8 mouse cellular contexts compared by ENCODE assay signal in the genomic region with DNA sequence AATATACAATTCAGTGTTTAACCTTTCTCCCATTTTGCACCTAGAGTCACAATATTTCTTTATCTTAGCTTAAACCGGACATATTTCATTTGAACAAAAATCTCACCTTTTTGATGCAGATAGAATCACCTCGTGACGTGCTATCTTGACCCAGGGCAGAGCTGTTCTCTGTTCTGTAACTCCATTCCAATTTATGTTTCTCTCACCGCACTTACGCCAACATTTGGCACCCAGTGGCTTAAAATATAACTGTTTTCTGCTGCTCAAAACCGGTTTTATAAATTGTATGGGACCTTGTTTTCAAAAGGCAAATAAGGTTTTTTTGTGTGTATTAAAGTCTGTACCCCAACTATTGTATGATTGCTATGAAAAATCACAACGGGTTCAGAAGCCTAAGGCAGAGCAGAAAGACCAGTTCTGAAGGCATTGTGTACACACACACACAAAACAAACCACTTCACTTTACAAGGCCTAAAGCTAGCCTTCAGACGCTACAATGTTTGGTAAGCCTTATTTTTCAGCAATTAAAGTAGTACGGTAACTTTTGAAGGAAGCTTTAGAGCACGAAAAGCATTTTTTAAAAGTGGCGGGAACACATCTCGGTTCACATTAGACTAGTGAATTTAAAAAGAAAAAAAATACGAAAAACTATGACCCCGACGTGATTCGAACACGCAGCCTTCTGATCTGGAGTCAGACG. TPM values are rescaled to one million over a fixed set of nuclear protein-coding genes. Genes with fewer than 3 reads are reported as not detected.
DNase-seq lines count a peak whose midpoint lies in the region; ATAC-seq and TF ChIP-seq lines count a peak whose summit lies in the region.

A gene (minus strand): TSS at position 555 of the 700 bp plus-strand sequence.

- H3K4me1 ChIP-seq in lung, adult 2 months (ENCODE audit: control insufficient read depth, insufficient read depth, low read length), result no peaks in the 10 kb centered on the region; the same call in 1 of the 2 replicates
- H3K4me1 ChIP-seq in bone marrow, adult 2 months (ENCODE audit: control insufficient read depth, insufficient read depth, low read length), result peaks cover 3% of the 10 kb centered on the region
- no peaks in the 10 kb centered on the region; the same call in 1 of the 2 replicates for H3K4me1 ChIP-seq in intestine, postnatal 0 days (replicated peaks; ENCODE audit: control insufficient read depth, insufficient read depth, low read length)
- H3K4me1 ChIP-seq in midbrain, embryonic 11.5 days (ENCODE audit: control insufficient read depth, insufficient read depth, low read length), result peaks cover 12% of the 10 kb centered on the region

- no peak for DNase-seq in lung, adult 2 months
- no peak for DNase-seq in lung, postnatal 25 days (ENCODE audit: low spot score)
- DNase-seq in gastrocnemius, postnatal 36 days, result no peak
- DNase-seq in midbrain, embryonic 11.5 days (ENCODE audit: low spot score, missing footprints), result peak; percentile 93
- DNase-seq in cerebellum, adult 11-12 months, result no peak
- DNase-seq in spleen, postnatal 36 days (ENCODE audit: low spot score in 2 of 2), result no peak

- peak within 1 kb of the TSS; percentile 94 for H3K27ac ChIP-seq in bone marrow, adult 2 months (ENCODE audit: control insufficient read depth, insufficient read depth, low read depth, low read length, poor library complexity)
- H3K27ac ChIP-seq in intestine, postnatal 0 days (ENCODE audit: low read depth, low read length), result peak within 1 kb of the TSS; percentile 98
- peak within 1 kb of the TSS; percentile 93 for H3K27ac ChIP-seq in midbrain, embryonic 11.5 days (ENCODE audit: low read depth, low read length)

- intact Hi-C loops in gastrocnemius, postnatal 36 days (cut with DNase I), result no loop called here

- H3K36me3 ChIP-seq in intestine, postnatal 0 days (ENCODE audit: control insufficient read depth, insufficient read depth), result no peaks in the 10 kb centered on the region
- no peaks in the 10 kb centered on the region for H3K36me3 ChIP-seq in midbrain, embryonic 11.5 days (ENCODE audit: control insufficient read depth, insufficient read depth, low read length)

- H3K4me2 ChIP-seq in intestine, postnatal 0 days (replicated peaks; ENCODE audit: low read depth), result peak within 1 kb of the TSS; percentile 67
- peak within 1 kb of the TSS; percentile 51 for H3K4me2 ChIP-seq in midbrain, embryonic 11.5 days

- 13% methylated on average over 18 of the region's 18 CpGs for WGBS in lung, adult 2 months
- 20% methylated on average over 18 of the region's 18 CpGs for WGBS in bone marrow, adult 2 months
- 4% methylated on average over 18 of the region's 18 CpGs for WGBS in intestine, postnatal 0 days
- WGBS in midbrain, embryonic 11.5 days, result 13% methylated on average over 18 of the region's 18 CpGs

- TF ChIP-seq POLR2A in lung, adult 2 months (IDR thresholded peaks at IDR 0.05; ENCODE audit: borderline replicate concordance, extremely low read depth, low read depth, low read length), result no peak
- no peak for TF ChIP-seq POLR2A in bone marrow, adult 2 months (IDR thresholded peaks at IDR 0.05; ENCODE audit: borderline replicate concordance, control insufficient read depth, low read depth, low read length)

- H3K9ac ChIP-seq in intestine, postnatal 0 days (ENCODE audit: low read depth, low read length), result peak within 1 kb of the TSS; percentile 70
- H3K9ac ChIP-seq in midbrain, embryonic 11.5 days (ENCODE audit: low read length), result peak within 1 kb of the TSS; percentile 67

- peak; percentile 3; the same call in 1 of the 2 replicates for ATAC-seq in intestine, postnatal 0 days
- ATAC-seq in midbrain, embryonic 11.5 days (ENCODE audit: low FRiP score), result 0 out of 2 replicates have a peak, but pooled peaks have one; percentile 0

- no peak for TF ChIP-seq CTCF in lung, adult 2 months (IDR thresholded peaks at IDR 0.05; ENCODE audit: insufficient read depth, low read length)
- no peak for TF ChIP-seq CTCF in bone marrow, adult 2 months (IDR thresholded peaks at IDR 0.05; ENCODE audit: control insufficient read depth, insufficient read depth, low read length)
- TF ChIP-seq CTCF in intestine, postnatal 0 days (IDR thresholded peaks at IDR 0.05; ENCODE audit: low read depth), result no peak

- no peaks in the 10 kb centered on the region for H3K9me3 ChIP-seq in intestine, postnatal 0 days (ENCODE audit: control insufficient read depth)
- H3K9me3 ChIP-seq in midbrain, embryonic 11.5 days (ENCODE audit: control insufficient read depth, low read length), result no peaks in the 10 kb centered on the region

- H3K4me3 ChIP-seq in lung, adult 2 months (replicated peaks; ENCODE audit: extremely low read depth, low read depth, low read length), result peak within 1 kb of the TSS; percentile 84
- H3K4me3 ChIP-seq in bone marrow, adult 2 months (replicated peaks; ENCODE audit: control insufficient read depth, low read depth, low read length), result peak within 1 kb of the TSS; percentile 63
- H3K4me3 ChIP-seq in intestine, postnatal 0 days (ENCODE audit: low read depth, low read length), result peak within 1 kb of the TSS; percentile 47
- H3K4me3 ChIP-seq in midbrain, embryonic 11.5 days (ENCODE audit: low read depth, low read length), result peak within 1 kb of the TSS; percentile 41

- no peaks in the 10 kb centered on the region for H3K27me3 ChIP-seq in intestine, postnatal 0 days (replicated peaks; ENCODE audit: control insufficient read depth, insufficient read depth, low read length)
- H3K27me3 ChIP-seq in midbrain, embryonic 11.5 days (ENCODE audit: control insufficient read depth, insufficient read depth, low read length), result no peaks in the 10 kb centered on the region

RNA-seq across cellular contexts. Expression of the gene that starts here (rescaled TPM):
- 40.4 and 49.6 TPM in 2 replicates for polyA plus RNA-seq in lung, adult 2 months (2012; rRNA removed)
- 212 and 250 TPM in 2 replicates for polyA plus RNA-seq in bone marrow, adult 2 months (2011; ENCODE audit: insufficient read depth, insufficient read length, low replicate concordance, missing spikeins)
- total RNA-seq in gastrocnemius, postnatal 36 days (2021), result 10 to 100 TPM; 52.2 to 57.4 TPM
- polyA plus RNA-seq in intestine, postnatal 0 days (2015; fragmentation: Nextera tagmentation; extraction: Ambion mirVana), result 57.7 and 59.7 TPM in 2 replicates
- polyA plus RNA-seq in midbrain, embryonic 11.5 days (2014; fragmentation: Nextera tagmentation; extraction: Ambion mirVana), result 339 and 388 TPM in 2 replicates
